Mouse (Mus musculus) heart, postnatal 0 days (tissue): ENCODE measurements around the gene Tmem127.

Experiments
- CTCF ChIP-seq: IDR thresholded peaks from 2 replicates; pipeline ENCODE4 v1.5.1; 2016; ENCODE audit warnings: antibody characterized with exemption, control low read depth, low read depth
- EP300 ChIP-seq: IDR thresholded peaks from 2 replicates; pipeline ENCODE4 v1.6.1; 2016; ENCODE audit warnings: antibody characterized with exemption, low read depth

DNA sequence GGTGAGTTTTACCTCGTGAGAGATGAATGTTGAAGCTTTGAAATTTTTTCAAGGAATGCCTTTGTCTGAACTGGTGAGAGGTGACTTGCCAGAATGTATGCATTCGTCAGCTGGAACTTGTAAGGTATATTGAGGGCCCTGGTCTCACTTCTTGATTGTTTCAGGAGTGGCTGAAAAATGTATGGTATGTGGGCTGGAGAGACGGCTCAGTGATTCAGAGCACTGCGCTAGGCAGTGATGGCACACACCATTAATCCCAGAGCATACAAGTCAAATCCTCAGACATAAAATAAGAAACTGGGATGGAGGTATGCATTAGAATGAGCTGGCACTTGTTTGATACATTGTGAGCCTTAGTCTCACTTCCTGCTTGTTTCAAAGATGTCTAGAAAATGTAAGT is 44.5 kb downstream of the Tmem127 start:
- no peak for TF ChIP-seq CTCF
- no peak for TF ChIP-seq EP300
